Mouse (Mus musculus): ENCODE measurements around the gene Zup1.
"Not testable (repeated sequence)": the region's sequence is repeated elsewhere in the genome, so short reads cannot be mapped to it uniquely, and the experiment has no call there.

The Zup1 gene

GRCm38 (mm10) chr10:33950803-33951583 is at the start of gene Zup1:
Gene Zup1, minus strand, starts transcription at chr10:33951269.
- DNase-seq (ENCODE audit: low spot score in 2 of 2) = peak; percentile 37 to 86

DNA sequence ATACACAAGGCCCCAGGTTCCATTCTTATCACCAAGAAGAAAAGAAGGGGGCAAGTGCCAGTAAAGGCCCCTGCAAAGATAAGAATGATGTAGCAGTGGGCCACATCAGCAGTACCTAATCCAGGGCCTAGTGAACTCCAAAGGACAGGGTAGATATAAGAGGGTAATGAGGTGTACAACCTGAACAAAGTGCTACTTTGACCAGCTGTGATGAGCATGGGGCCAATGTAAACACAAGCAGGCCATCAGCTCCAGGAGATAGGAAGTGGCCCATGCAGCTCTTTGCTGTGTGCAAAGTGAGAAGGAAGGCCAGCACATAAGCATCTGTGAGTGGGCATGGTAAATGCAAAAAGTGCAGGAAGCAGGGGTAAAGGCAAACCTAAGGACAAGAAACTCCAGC is 47.3 kb upstream of the Zup1 start:
- DNase-seq (ENCODE audit: low spot score in 2 of 2) = no peak

DNA sequence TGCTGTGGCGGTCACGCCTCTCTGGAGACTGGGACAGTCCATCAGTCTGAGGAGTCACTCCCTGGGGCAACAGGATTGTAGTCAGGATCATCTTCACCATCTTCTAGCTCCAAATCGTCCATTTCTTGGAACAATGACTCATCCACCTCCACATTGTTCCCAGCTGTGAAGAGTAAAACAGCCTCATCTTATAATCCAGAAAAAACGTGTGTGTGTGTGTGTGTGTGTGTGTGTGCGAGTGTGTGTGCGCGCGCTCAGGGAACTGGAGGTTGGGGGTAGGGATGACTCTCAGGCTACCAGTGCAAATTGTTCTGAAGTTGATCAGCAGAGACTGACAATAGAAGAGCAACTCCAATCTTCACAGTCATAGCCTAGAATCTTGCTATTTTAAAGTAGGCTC is 45.6 kb upstream of the Zup1 start:
- not testable (repeated sequence) for DNase-seq (ENCODE audit: low spot score in 2 of 2)

GRCm38 (mm10) chr10:33986771-33987170 is 35.7 kb upstream of the Zup1 start:
- peak in 1 of 2 experiments; percentile 79 for DNase-seq (ENCODE audit: low spot score in 2 of 2)

GRCm38 (mm10) chr10:33974781-33975494 is 23.9 kb upstream of the Zup1 start:
- no peak for DNase-seq (ENCODE audit: low spot score in 2 of 2)

DNA sequence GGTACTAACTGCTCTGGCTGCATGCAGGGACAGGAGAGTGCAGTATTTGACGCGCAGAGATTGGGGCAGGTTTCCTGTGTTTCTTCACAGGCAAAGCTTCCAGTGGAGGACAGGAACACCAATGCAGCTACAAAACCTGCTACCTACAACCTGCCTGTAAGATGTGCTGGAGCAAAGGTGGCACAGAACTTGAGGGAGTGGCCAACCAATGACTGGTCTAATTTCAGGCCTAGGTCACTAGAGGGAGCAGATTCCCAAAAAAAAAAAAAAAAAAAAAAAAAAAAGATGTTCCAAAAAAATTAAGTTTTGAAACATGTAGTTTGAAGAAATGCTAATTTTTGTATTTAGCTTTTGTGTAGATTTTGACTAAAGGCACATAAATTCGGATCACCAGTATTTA is 1.4 kb upstream of the Zup1 start:
- DNase-seq (ENCODE audit: low spot score in 2 of 2) = no peak

DNA sequence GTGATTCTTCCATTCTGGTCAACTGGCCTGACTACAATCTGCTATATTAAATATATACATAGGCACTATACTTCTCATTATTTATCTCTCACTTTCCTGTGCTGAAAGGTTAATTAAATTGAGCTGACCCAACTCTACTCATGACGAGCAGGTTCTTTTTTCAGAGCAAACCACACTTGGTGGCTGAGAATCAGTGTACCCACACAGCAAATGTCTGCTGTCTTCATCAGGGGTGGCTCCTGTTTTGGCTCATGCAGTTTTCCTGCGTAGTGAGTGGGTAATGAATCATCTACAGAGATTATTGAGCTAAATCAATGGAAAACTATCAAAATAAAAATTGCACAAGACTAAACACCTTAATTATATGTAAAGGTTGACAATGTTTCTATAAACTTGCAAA is 4.7 kb downstream of the Zup1 start:
- DNase-seq (ENCODE audit: low spot score in 2 of 2) = peak in 1 of 2 experiments; percentile 21

DNA sequence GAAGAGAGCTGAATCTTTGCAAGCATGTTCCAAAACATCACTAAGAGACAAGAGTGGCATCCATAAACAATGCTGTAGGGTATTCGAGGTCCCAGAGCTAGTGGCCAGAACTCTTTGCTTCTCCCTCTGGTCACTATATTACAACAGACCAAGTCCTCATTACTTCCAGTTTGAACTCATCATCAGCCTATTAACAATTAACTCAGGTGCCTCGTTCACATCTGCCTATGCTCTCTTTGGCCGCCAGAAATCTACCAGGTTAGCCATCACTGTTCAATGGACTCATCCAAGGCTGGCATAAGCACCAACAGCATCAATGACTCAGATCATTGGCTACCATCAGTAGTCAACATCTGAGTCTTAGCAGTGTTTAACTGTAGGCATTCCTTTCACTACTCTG is 5.7 kb downstream of the Zup1 start:
- no peak for DNase-seq (ENCODE audit: low spot score in 2 of 2)

- DNase-seq (ENCODE audit: low spot score in 2 of 2) = no peak
Observed at GRCm38 (mm10) chr10:33940702-33941101, 10.4 kb downstream of the Zup1 start.

- no peak for DNase-seq (ENCODE audit: low spot score in 2 of 2)
Observed at GRCm38 (mm10) chr10:33905489-33905888, 45.6 kb downstream of the Zup1 start.

GRCm38 (mm10) chr10:33904530-33905481 is 46.3 kb downstream of the Zup1 start, which contains the start of gene Rsph4a:
Gene Rsph4a, plus strand, starts transcription at chr10:33905111.
- peak; percentile 15 to 58 for DNase-seq (ENCODE audit: low spot score in 2 of 2)

DNA sequence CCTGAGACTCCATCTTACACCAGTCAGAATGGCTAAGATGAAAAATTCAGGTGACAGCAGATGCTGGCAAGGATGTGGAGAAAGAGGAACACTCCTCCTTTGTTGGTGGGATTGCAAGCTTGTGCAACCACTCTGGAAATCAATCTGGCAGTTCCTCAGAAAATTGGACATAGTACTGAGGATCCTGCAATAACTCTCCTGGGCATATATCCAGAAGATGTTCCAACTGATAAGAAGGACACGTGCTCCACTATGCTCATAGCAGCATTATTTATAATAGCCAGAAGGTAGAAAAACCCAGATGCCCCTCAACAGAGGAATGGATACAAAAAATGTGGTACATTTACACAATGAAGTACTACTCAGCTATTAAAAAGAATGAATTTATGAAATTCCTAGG is 49.5 kb downstream of the Zup1 start:
- not testable (repeated sequence) for DNase-seq (ENCODE audit: low spot score in 2 of 2)

- not testable (repeated sequence) for DNase-seq (ENCODE audit: low spot score in 2 of 2)
Observed at GRCm38 (mm10) chr10:33882411-33882810, 68.7 kb downstream of the Zup1 start.

GRCm38 (mm10) chr10:33872672-33873398 is 78.2 kb downstream of the Zup1 start:
- no peak for DNase-seq (ENCODE audit: low spot score in 2 of 2)

DNA sequence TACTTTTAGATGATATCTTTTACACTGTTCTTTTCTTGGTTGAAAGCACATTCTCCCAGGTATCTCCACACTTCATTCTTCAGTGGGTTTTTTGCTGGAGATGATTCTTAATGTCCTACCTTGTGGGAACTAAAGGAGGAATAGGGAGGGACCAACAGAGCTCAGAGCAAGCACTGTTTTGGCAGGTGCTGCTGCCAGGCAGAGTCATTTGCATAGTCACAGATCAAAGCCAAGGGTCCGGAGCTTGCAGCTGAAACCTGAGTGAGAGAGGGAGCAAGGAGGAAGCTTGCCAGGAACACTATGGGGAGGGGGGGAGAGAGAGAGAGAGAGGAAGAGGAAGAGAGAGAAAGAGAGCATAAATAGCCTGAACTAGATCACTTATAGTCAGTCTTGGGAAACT is 80.6 kb downstream of the Zup1 start:
- no peak for DNase-seq (ENCODE audit: low spot score in 2 of 2)
